Mouse (Mus musculus) C2C12 (cell line): Measurements from ENCODE around the gene Nlgn1. TPM values are rescaled to one million over a fixed set of nuclear protein-coding genes. Genes with fewer than 3 reads are reported as not detected.

Experiments used
- H3K27me3 ChIP-seq: one replicate; pipeline ENCODE4 v1.6.1; 2011; ENCODE audit not compliant: control insufficient read depth, insufficient read depth, insufficient read length
- H3K36me3 ChIP-seq: one replicate; pipeline ENCODE4 v1.6.1; 2011; ENCODE audit not compliant: control insufficient read depth, insufficient read depth
- H3K4me3 ChIP-seq: one replicate; pipeline ENCODE4 v1.5.1; 2011; ENCODE audit warnings: mild to moderate bottlenecking, control low read depth; ENCODE audit not compliant: poor library complexity, insufficient read depth, severe bottlenecking
- H3K79me2 ChIP-seq: one replicate; pipeline ENCODE4 v1.6.1; 2011; ENCODE audit not compliant: control insufficient read depth, insufficient read depth
- H3K79me3 ChIP-seq: one replicate; pipeline ENCODE4 v1.6.1; 2011; ENCODE audit warnings: low read depth, control low read depth
- H3ac ChIP-seq: one replicate; pipeline ENCODE3; 2011; ENCODE audit warnings: low read depth; ENCODE audit not compliant: control insufficient read depth, insufficient read length
- CEBPB ChIP-seq: IDR thresholded peaks from one replicate; pipeline ENCODE4 v1.6.1; 2011; ENCODE audit warnings: low read depth, mild to moderate bottlenecking, control low read depth, moderate library complexity
- CTCF ChIP-seq: IDR thresholded peaks from one replicate; pipeline ENCODE4 v1.5.1; 2011; ENCODE audit not compliant: control insufficient read depth, insufficient read depth, insufficient read length
- FOSL1 ChIP-seq: IDR thresholded peaks from one replicate; pipeline ENCODE4 v1.8.0; 2011; ENCODE audit warnings: mild to moderate bottlenecking, low read length; ENCODE audit not compliant: poor library complexity, insufficient read depth, severe bottlenecking
- MAX ChIP-seq: IDR thresholded peaks from one replicate; pipeline ENCODE4 v1.6.1; 2011; ENCODE audit warnings: mild to moderate bottlenecking, control low read depth
- MYOD1 ChIP-seq: IDR thresholded peaks from one replicate; pipeline ENCODE4 v1.6.1; 2011; ENCODE audit warnings: low read depth; ENCODE audit not compliant: control insufficient read depth, insufficient read length
- MYOG ChIP-seq: IDR thresholded peaks from one replicate; pipeline ENCODE4 v1.6.1; 2011; ENCODE audit not compliant: control insufficient read depth, insufficient read length; ENCODE audit errors: extremely low read depth
- USF1 ChIP-seq: IDR thresholded peaks from one replicate; pipeline ENCODE4 v1.6.1; 2011; ENCODE audit warnings: low read depth, mild to moderate bottlenecking, control low read depth, moderate library complexity
- long read RNA-seq, 2 experiments: library from polyadenylated mRNA; unstranded; transcript quantifications; one replicate each; pipeline ENCODE4 v2.0.0; 2019 to 2020
- polyA plus RNA-seq: library from polyadenylated mRNA; unstranded; fragments of >200 nt; fragmentation: generic; extraction: Trizol; gene quantifications from one replicate; pipeline ENCODE4 v1.2.1, GENCODE M21; 2012; ENCODE audit warnings: missing spikeins

Gene Nlgn1
- not detected for polyA plus RNA-seq
- long read RNA-seq, experiment 1: 0 reads
- long read RNA-seq, experiment 2: 0 reads

GRCm38 (mm10) chr3:26332400-26333238 lies at the start of gene Nlgn1:
Nlgn1 (minus strand) TSS chr3:26332460.
- TF ChIP-seq CEBPB (no peak), MAX (no peak), MYOD1 (no peak), MYOG (no peak)
- Histone ChIP-seq H3K36me3 (no peaks in the 10 kb centered on the region), H3K79me2 (no peaks in the 10 kb centered on the region), H3K4me3 (no peak within 1 kb of the TSS), H3ac (no peak within 1 kb of the TSS), H3K79me3 (no peaks in the 10 kb centered on the region), H3K27me3 (no peaks in the 10 kb centered on the region)

- Histone ChIP-seq H3K36me3 (no peaks in the 10 kb centered on the region), H3ac (no peak overlapping the region), H3K79me3 (no peaks in the 10 kb centered on the region), H3K79me2 (no peaks in the 10 kb centered on the region), H3K27me3 (no peaks in the 10 kb centered on the region), H3K4me3 (no peak overlapping the region)
- no peak for TF ChIP-seq MAX
- TF ChIP-seq CEBPB: no peak
These were observed 46.0 kb upstream of the Nlgn1 start for GRCm38 (mm10) chr3:26378272-26378671.

GRCm38 (mm10) chr3:26355082-26355481 lies 22.8 kb upstream of the Nlgn1 start:
- H3K79me2 ChIP-seq: no peaks in the 10 kb centered on the region
- TF ChIP-seq CTCF: no peak
- no peak for TF ChIP-seq CEBPB
- no peak for TF ChIP-seq MYOG
- TF ChIP-seq USF1: no peak
- TF ChIP-seq MYOD1: no peak
- no peak for TF ChIP-seq FOSL1
- TF ChIP-seq MAX: no peak
- no peak overlapping the region for H3K4me3 ChIP-seq
- H3K36me3 ChIP-seq: no peaks in the 10 kb centered on the region
- no peaks in the 10 kb centered on the region for H3K79me3 ChIP-seq
- no peak overlapping the region for H3ac ChIP-seq
- H3K27me3 ChIP-seq: no peaks in the 10 kb centered on the region

DNA sequence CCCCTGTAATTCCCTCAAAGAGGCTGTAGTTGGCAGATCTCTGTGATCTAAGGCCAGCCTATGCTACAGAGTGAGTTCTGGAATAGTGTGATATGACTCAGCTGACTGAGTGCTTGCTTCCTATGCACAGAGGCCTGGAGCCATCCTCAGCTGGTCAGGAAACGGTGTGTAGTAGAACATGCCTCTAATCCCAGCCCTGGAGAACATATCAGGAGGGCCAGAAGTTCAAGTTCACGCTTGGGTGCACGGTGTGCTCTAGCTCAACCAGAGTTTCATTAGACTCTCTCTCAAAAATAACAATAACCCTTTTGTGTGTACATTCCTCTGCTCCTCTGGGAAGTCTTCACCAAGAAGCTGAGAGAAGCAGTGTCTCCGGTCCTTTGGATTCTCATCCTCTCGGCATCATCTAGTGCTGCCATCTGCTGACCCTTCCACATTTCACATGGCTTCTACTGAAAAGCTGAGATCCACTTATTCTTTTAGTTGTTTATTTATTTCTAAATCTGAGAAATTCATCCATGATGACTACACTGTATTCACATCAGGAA lies 22.3 kb upstream of the Nlgn1 start:
- Histone ChIP-seq H3K79me2 (no peaks in the 10 kb centered on the region), H3K27me3 (no peaks in the 10 kb centered on the region), H3K36me3 (no peaks in the 10 kb centered on the region), H3K79me3 (no peaks in the 10 kb centered on the region), H3ac (no peak overlapping the region), H3K4me3 (no peak overlapping the region)
- TF ChIP-seq MAX: no peak
- TF ChIP-seq CTCF: no peak
- TF ChIP-seq MYOG: no peak
- TF ChIP-seq FOSL1: no peak

DNA sequence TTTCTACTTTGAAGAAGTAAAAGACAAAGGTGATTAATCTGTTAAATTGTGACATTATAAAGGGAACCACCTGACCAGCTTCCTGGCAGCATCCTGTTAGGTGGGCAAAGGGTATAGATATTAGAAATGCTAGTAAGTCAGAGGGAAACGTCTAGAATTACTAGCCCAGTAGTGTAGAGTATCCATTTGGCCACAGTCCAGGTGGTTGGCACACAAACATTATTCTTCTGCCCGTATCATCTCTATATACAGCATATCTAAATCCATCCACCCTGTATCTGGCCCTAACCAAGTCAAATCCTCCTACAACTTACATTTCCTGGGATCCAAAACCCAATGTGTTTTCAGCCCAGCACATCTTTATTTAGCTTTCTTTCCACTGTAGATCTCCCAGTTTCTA lies 5.2 kb upstream of the Nlgn1 start:
- Histone ChIP-seq H3K79me3 (no peaks in the 10 kb centered on the region), H3ac (no peak overlapping the region), H3K27me3 (no peaks in the 10 kb centered on the region), H3K36me3 (no peaks in the 10 kb centered on the region), H3K79me2 (no peaks in the 10 kb centered on the region), H3K4me3 (no peak overlapping the region)
- TF ChIP-seq FOSL1 (no peak), MYOG (no peak), MAX (no peak), USF1 (no peak), MYOD1 (no peak)

GRCm38 (mm10) chr3:26333239-26333811 lies 1.1 kb upstream of the Nlgn1 start:
- no peaks in the 10 kb centered on the region for H3K79me2 ChIP-seq
- no peaks in the 10 kb centered on the region for H3K79me3 ChIP-seq
- no peaks in the 10 kb centered on the region for H3K36me3 ChIP-seq
- no peak overlapping the region for H3ac ChIP-seq
- H3K4me3 ChIP-seq: no peak overlapping the region
- H3K27me3 ChIP-seq: no peaks in the 10 kb centered on the region
- TF ChIP-seq USF1 (no peak), MYOG (no peak), MYOD1 (no peak), CEBPB (no peak), CTCF (no peak), FOSL1 (no peak), MAX (no peak)
